Mouse (Mus musculus): ENCODE measurements around the gene Plppr5. TPM values are rescaled to one million over a fixed set of nuclear protein-coding genes. Genes with fewer than 3 reads are reported as not detected.

Plppr5 gene
- polyA plus RNA-seq, 1 experiment from 2014 or later: not detected

- no peak overlapping the region for H3K27ac ChIP-seq (replicated peaks; ENCODE audit: low read depth, low read length)
- ATAC-seq (ENCODE audit: insufficient number of reproducible peaks, low FRiP score, low TSS enrichment, low read depth) (no peak), DNase-seq (ENCODE audit: low spot score) (no peak)
- no peak overlapping the region for H3K4me3 ChIP-seq (ENCODE audit: low read depth, low read length)
- no peaks in the 10 kb centered on the region for H3K36me3 ChIP-seq (ENCODE audit: control insufficient read depth, insufficient read depth, low read length)
- 84% methylated on average over 1 of the region's 1 CpGs for WGBS
- no peak overlapping the region for H3K9ac ChIP-seq (ENCODE audit: low read length)
- no peak overlapping the region for H3K4me2 ChIP-seq (ENCODE audit: low read depth, severe bottlenecking)
- H3K27me3 ChIP-seq (ENCODE audit: control insufficient read depth, insufficient read depth, low read length): no peaks in the 10 kb centered on the region
- no peaks in the 10 kb centered on the region for H3K9me3 ChIP-seq (ENCODE audit: control insufficient read depth, low read length)
- no peaks in the 10 kb centered on the region for H3K4me1 ChIP-seq (ENCODE audit: control insufficient read depth, insufficient read depth, low read length)
Measured at GRCm38 (mm10) chr3:117602404-117602803, 27.8 kb downstream of the Plppr5 start.

GRCm38 (mm10) chr3:117603458-117603857 lies 28.8 kb downstream of the Plppr5 start:
- WGBS: 66% methylated on average over 2 of the region's 2 CpGs
- no peaks in the 10 kb centered on the region for H3K27me3 ChIP-seq (ENCODE audit: control insufficient read depth, insufficient read depth, low read length)
- H3K4me3 ChIP-seq (ENCODE audit: low read depth, low read length): no peak overlapping the region
- no peaks in the 10 kb centered on the region for H3K36me3 ChIP-seq (ENCODE audit: control insufficient read depth, insufficient read depth, low read length)
- no peak overlapping the region for H3K4me2 ChIP-seq (ENCODE audit: low read depth, severe bottlenecking)
- H3K9ac ChIP-seq (ENCODE audit: low read length): no peak overlapping the region
- no peak overlapping the region for H3K27ac ChIP-seq (replicated peaks; ENCODE audit: low read depth, low read length)
- ATAC-seq (ENCODE audit: insufficient number of reproducible peaks, low FRiP score, low TSS enrichment, low read depth) (no peak), DNase-seq (ENCODE audit: low spot score) (no peak)
- H3K4me1 ChIP-seq (ENCODE audit: control insufficient read depth, insufficient read depth, low read length): no peaks in the 10 kb centered on the region
- no peaks in the 10 kb centered on the region for H3K9me3 ChIP-seq (ENCODE audit: control insufficient read depth, low read length)

GRCm38 (mm10) chr3:117606383-117606782 lies 31.7 kb downstream of the Plppr5 start:
- no peaks in the 10 kb centered on the region for H3K9me3 ChIP-seq (ENCODE audit: control insufficient read depth, low read length)
- no peaks in the 10 kb centered on the region for H3K36me3 ChIP-seq (ENCODE audit: control insufficient read depth, insufficient read depth, low read length)
- H3K4me1 ChIP-seq (ENCODE audit: control insufficient read depth, insufficient read depth, low read length): no peaks in the 10 kb centered on the region
- H3K4me2 ChIP-seq (ENCODE audit: low read depth, severe bottlenecking): no peak overlapping the region
- ATAC-seq (ENCODE audit: insufficient number of reproducible peaks, low FRiP score, low TSS enrichment, low read depth): no peak
- no peak overlapping the region for H3K27ac ChIP-seq (replicated peaks; ENCODE audit: low read depth, low read length)
- no peak for DNase-seq (ENCODE audit: low spot score)
- H3K9ac ChIP-seq (ENCODE audit: low read length): no peak overlapping the region
- H3K4me3 ChIP-seq (ENCODE audit: low read depth, low read length): no peak overlapping the region
- no peaks in the 10 kb centered on the region for H3K27me3 ChIP-seq (ENCODE audit: control insufficient read depth, insufficient read depth, low read length)

GRCm38 (mm10) chr3:117611453-117611852 lies 36.8 kb downstream of the Plppr5 start:
- Histone ChIP-seq H3K9ac (ENCODE audit: low read length) (no peak overlapping the region), H3K27me3 (ENCODE audit: control insufficient read depth, insufficient read depth, low read length) (no peaks in the 10 kb centered on the region), H3K4me3 (ENCODE audit: low read depth, low read length) (no peak overlapping the region), H3K27ac (replicated peaks; ENCODE audit: low read depth, low read length) (no peak overlapping the region), H3K9me3 (ENCODE audit: control insufficient read depth, low read length) (no peaks in the 10 kb centered on the region), H3K4me2 (ENCODE audit: low read depth, severe bottlenecking) (no peak overlapping the region), H3K4me1 (ENCODE audit: control insufficient read depth, insufficient read depth, low read length) (no peaks in the 10 kb centered on the region), H3K36me3 (ENCODE audit: control insufficient read depth, insufficient read depth, low read length) (no peaks in the 10 kb centered on the region)
- ATAC-seq (ENCODE audit: insufficient number of reproducible peaks, low FRiP score, low TSS enrichment, low read depth) (no peak), DNase-seq (ENCODE audit: low spot score) (no peak)
- 88% methylated on average over 5 of the region's 5 CpGs for WGBS

GRCm38 (mm10) chr3:117614856-117615255 lies 40.2 kb downstream of the Plppr5 start:
- WGBS: 82% methylated on average over 1 of the region's 1 CpGs
- no peak overlapping the region for H3K9ac ChIP-seq (ENCODE audit: low read length)
- H3K9me3 ChIP-seq (ENCODE audit: control insufficient read depth, low read length): no peaks in the 10 kb centered on the region
- no peaks in the 10 kb centered on the region for H3K27me3 ChIP-seq (ENCODE audit: control insufficient read depth, insufficient read depth, low read length)
- ATAC-seq (ENCODE audit: insufficient number of reproducible peaks, low FRiP score, low TSS enrichment, low read depth) (no peak), DNase-seq (ENCODE audit: low spot score) (no peak)
- H3K36me3 ChIP-seq (ENCODE audit: control insufficient read depth, insufficient read depth, low read length): no peaks in the 10 kb centered on the region
- no peak overlapping the region for H3K4me3 ChIP-seq (ENCODE audit: low read depth, low read length)
- H3K27ac ChIP-seq (replicated peaks; ENCODE audit: low read depth, low read length): no peak overlapping the region
- no peaks in the 10 kb centered on the region for H3K4me1 ChIP-seq (ENCODE audit: control insufficient read depth, insufficient read depth, low read length)
- no peak overlapping the region for H3K4me2 ChIP-seq (ENCODE audit: low read depth, severe bottlenecking)

- Histone ChIP-seq H3K9me3 (ENCODE audit: control insufficient read depth, low read length) (no peaks in the 10 kb centered on the region), H3K27me3 (ENCODE audit: control insufficient read depth, insufficient read depth, low read length) (no peaks in the 10 kb centered on the region), H3K4me1 (ENCODE audit: control insufficient read depth, insufficient read depth, low read length) (no peaks in the 10 kb centered on the region), H3K36me3 (ENCODE audit: control insufficient read depth, insufficient read depth, low read length) (no peaks in the 10 kb centered on the region), H3K4me2 (ENCODE audit: low read depth, severe bottlenecking) (no peak overlapping the region), H3K4me3 (ENCODE audit: low read depth, low read length) (no peak overlapping the region), H3K27ac (replicated peaks; ENCODE audit: low read depth, low read length) (no peak overlapping the region), H3K9ac (ENCODE audit: low read length) (no peak overlapping the region)
- WGBS: 91% methylated on average over 13 of the region's 13 CpGs
- ATAC-seq (ENCODE audit: insufficient number of reproducible peaks, low FRiP score, low TSS enrichment, low read depth) (no peak), DNase-seq (ENCODE audit: low spot score) (no peak)
Measured at GRCm38 (mm10) chr3:117625257-117626001, 50.8 kb downstream of the Plppr5 start.

GRCm38 (mm10) chr3:117628799-117629198 lies 54.2 kb downstream of the Plppr5 start:
- no peak overlapping the region for H3K4me3 ChIP-seq (ENCODE audit: low read depth, low read length)
- no peak for ATAC-seq (ENCODE audit: insufficient number of reproducible peaks, low FRiP score, low TSS enrichment, low read depth)

GRCm38 (mm10) chr3:117630332-117630731 lies 55.7 kb downstream of the Plppr5 start:
- no peaks in the 10 kb centered on the region for H3K27me3 ChIP-seq (ENCODE audit: control insufficient read depth, insufficient read depth, low read length)
- ATAC-seq (ENCODE audit: insufficient number of reproducible peaks, low FRiP score, low TSS enrichment, low read depth) (no peak), DNase-seq (ENCODE audit: low spot score) (no peak)
- no peak overlapping the region for H3K27ac ChIP-seq (replicated peaks; ENCODE audit: low read depth, low read length)
- H3K4me3 ChIP-seq (ENCODE audit: low read depth, low read length): no peak overlapping the region
- no peaks in the 10 kb centered on the region for H3K4me1 ChIP-seq (ENCODE audit: control insufficient read depth, insufficient read depth, low read length)
- no peaks in the 10 kb centered on the region for H3K9me3 ChIP-seq (ENCODE audit: control insufficient read depth, low read length)
- no peak overlapping the region for H3K4me2 ChIP-seq (ENCODE audit: low read depth, severe bottlenecking)
- no peak overlapping the region for H3K9ac ChIP-seq (ENCODE audit: low read length)
- no peaks in the 10 kb centered on the region for H3K36me3 ChIP-seq (ENCODE audit: control insufficient read depth, insufficient read depth, low read length)
- 64% methylated on average over 2 of the region's 2 CpGs for WGBS

More at GRCm38 (mm10) chr3:117628799-117629198, 54.2 kb downstream of the Plppr5 start:
- no peak overlapping the region for H3K9ac ChIP-seq (ENCODE audit: low read length)
- no peak for DNase-seq (ENCODE audit: low spot score)
- no peaks in the 10 kb centered on the region for H3K9me3 ChIP-seq (ENCODE audit: control insufficient read depth, low read length)
- no peaks in the 10 kb centered on the region for H3K36me3 ChIP-seq (ENCODE audit: control insufficient read depth, insufficient read depth, low read length)
- WGBS: 78% methylated on average over 3 of the region's 3 CpGs
- H3K4me2 ChIP-seq (ENCODE audit: low read depth, severe bottlenecking): no peak overlapping the region
- no peaks in the 10 kb centered on the region for H3K4me1 ChIP-seq (ENCODE audit: control insufficient read depth, insufficient read depth, low read length)
- no peaks in the 10 kb centered on the region for H3K27me3 ChIP-seq (ENCODE audit: control insufficient read depth, insufficient read depth, low read length)
- no peak overlapping the region for H3K27ac ChIP-seq (replicated peaks; ENCODE audit: low read depth, low read length)

- no peak for ATAC-seq (ENCODE audit: insufficient number of reproducible peaks, low FRiP score, low TSS enrichment, low read depth)
- WGBS: 79% methylated on average over 8 of the region's 8 CpGs
- no peaks in the 10 kb centered on the region for H3K9me3 ChIP-seq (ENCODE audit: control insufficient read depth, low read length)
- H3K27me3 ChIP-seq (ENCODE audit: control insufficient read depth, insufficient read depth, low read length): no peaks in the 10 kb centered on the region
- no peaks in the 10 kb centered on the region for H3K4me1 ChIP-seq (ENCODE audit: control insufficient read depth, insufficient read depth, low read length)
- H3K4me3 ChIP-seq (ENCODE audit: low read depth, low read length): no peak overlapping the region
- no peak overlapping the region for H3K27ac ChIP-seq (replicated peaks; ENCODE audit: low read depth, low read length)
- H3K4me2 ChIP-seq (ENCODE audit: low read depth, severe bottlenecking): no peak overlapping the region
- H3K36me3 ChIP-seq (ENCODE audit: control insufficient read depth, insufficient read depth, low read length): no peaks in the 10 kb centered on the region
- no peak for DNase-seq (ENCODE audit: low spot score)
- no peak overlapping the region for H3K9ac ChIP-seq (ENCODE audit: low read length)
Measured at GRCm38 (mm10) chr3:117648612-117649011, 74.0 kb downstream of the Plppr5 start.

Data from limb, embryonic 11.5 days (tissue).